Mouse (Mus musculus): ENCODE measurements around the gene Acsm4. TPM values are rescaled to one million over a fixed set of nuclear protein-coding genes. Genes with fewer than 3 reads are reported as not detected.

Gene Acsm4
- total and polyA plus RNA-seq, 3 experiments, result not detected

DNA sequence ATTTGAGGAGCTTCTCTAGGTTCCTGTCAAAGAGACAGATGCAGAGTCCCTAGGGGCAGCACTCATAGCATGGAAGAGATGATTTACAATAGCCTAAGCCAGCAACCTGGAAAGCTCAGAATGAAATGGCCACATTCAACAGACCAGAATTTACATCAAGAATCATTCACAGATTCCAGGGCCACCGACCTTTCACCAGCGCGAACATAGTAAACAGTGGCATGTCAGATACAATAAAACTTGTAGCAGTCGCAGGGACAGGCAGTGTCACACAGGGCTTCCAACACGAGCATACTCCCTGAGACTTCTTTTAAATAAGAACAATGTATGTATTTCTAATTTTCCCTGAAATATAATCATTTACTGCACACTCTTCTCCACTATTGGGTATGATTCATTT is 19.4 kb upstream of the Acsm4 start (continued):
- TF ChIP-seq TAL1 (IDR thresholded peaks at IDR 0.05; ENCODE audit: low read length), result no peak

DNA sequence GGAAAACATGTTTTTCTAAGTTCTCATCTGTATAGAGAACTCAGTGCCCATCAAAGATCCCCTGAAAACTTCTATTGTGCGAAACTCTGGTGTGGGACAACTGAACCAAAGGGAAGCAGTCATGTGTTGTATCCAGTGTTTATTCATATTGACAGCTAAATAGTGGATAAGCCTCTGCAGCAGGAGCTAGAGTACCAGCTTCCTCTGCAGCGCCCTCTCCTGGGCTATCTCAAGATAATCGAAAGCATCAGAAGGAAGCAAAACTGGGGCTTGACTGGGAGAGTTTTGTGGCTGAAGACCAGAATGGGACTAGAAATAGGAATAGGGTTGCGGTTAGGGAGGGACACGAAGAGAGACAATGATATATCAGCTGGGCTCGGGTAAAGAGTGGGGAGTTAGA is 18.9 kb upstream of the Acsm4 start:
- Histone ChIP-seq H3K4me3 (ENCODE audit: control insufficient read depth in 1 of 2, insufficient read depth in 1 of 2, low read depth in 2 of 2, low read length in 2 of 2) (no peak overlapping the region), H3K9me3 (replicated peaks; ENCODE audit: insufficient read depth, low read length) (no peaks in the 10 kb centered on the region), H3K4me1 (ENCODE audit: control insufficient read depth in 1 of 2, insufficient read depth in 2 of 2, low read length in 2 of 2) (no peaks in the 10 kb centered on the region), H3K27ac (ENCODE audit: control insufficient read depth, low read depth, low read length) (no peak overlapping the region), H3K27me3 (ENCODE audit: control insufficient read depth in 1 of 2, insufficient read depth in 2 of 2, low read length in 2 of 2) (no peaks in the 10 kb centered on the region), H3K36me3 (ENCODE audit: control insufficient read depth in 1 of 2, insufficient read depth in 2 of 2, low read length in 2 of 2) (no peaks in the 10 kb centered on the region), H3K9ac (ENCODE audit: control insufficient read depth, low read depth, low read length, poor library complexity, severe bottlenecking) (no peak overlapping the region), H3K79me2 (ENCODE audit: control insufficient read depth, insufficient read depth, low read length, poor library complexity) (no peaks in the 10 kb centered on the region)
- TF ChIP-seq RAD21 (IDR thresholded peaks at IDR 0.05; ENCODE audit: low read depth, low read length) (peak; percentile 14), CTCF (IDR thresholded peaks at IDR 0.05 in 2 of 3, conservative IDR thresholded peaks at IDR 0.05 in 1 of 3; ENCODE audit: control insufficient read depth in 1 of 3, insufficient read depth in 1 of 3, low read depth in 2 of 3, low read length in 3 of 3, poor library complexity in 1 of 3, severe bottlenecking in 1 of 3) (peak; percentile 43 to 56 (median 45)), TCF12 (IDR thresholded peaks at IDR 0.05; ENCODE audit: low read depth, low read length) (no peak), SMC3 (IDR thresholded peaks at IDR 0.05; ENCODE audit: low read depth, low read length) (peak; percentile 50)
- peak; percentile 28 for DNase-seq (ENCODE audit: low read depth, low spot score)

DNA sequence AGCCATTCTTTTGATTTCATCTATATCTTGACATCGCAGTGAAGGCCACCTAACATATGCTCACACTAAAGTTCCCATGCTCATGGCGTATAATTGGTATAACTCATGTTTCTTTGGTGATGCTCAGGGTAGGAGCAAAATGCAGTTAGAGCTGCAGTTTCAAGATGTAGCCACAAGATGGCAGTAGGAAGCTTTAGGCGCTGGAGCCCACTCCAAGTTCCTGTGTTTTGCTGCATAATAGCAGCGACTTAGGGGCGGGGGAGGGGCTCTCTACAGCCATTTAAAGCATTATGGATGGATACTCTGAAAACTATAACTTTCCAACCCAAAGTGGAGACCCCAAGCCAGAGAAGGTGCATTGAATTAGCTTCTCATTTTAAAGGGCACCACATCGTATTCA is 16.4 kb upstream of the Acsm4 start:
- Histone ChIP-seq H3K79me2 (ENCODE audit: control insufficient read depth, insufficient read depth, low read length, poor library complexity) (no peaks in the 10 kb centered on the region), H3K9ac (ENCODE audit: control insufficient read depth, low read depth, low read length, poor library complexity, severe bottlenecking) (no peak overlapping the region), H3K4me3 (ENCODE audit: control insufficient read depth in 1 of 2, insufficient read depth in 1 of 2, low read depth in 2 of 2, low read length in 2 of 2) (no peak overlapping the region), H3K27ac (ENCODE audit: control insufficient read depth, low read depth, low read length) (no peak overlapping the region), H3K36me3 (ENCODE audit: control insufficient read depth in 1 of 2, insufficient read depth in 2 of 2, low read length in 2 of 2) (no peaks in the 10 kb centered on the region), H3K9me3 (replicated peaks; ENCODE audit: insufficient read depth, low read length) (no peaks in the 10 kb centered on the region), H3K27me3 (ENCODE audit: control insufficient read depth in 1 of 2, insufficient read depth in 2 of 2, low read length in 2 of 2) (no peaks in the 10 kb centered on the region), H3K4me1 (ENCODE audit: control insufficient read depth in 1 of 2, insufficient read depth in 2 of 2, low read length in 2 of 2) (no peaks in the 10 kb centered on the region)
- TF ChIP-seq SMC3 (IDR thresholded peaks at IDR 0.05; ENCODE audit: low read depth, low read length) (peak; percentile 79), CTCF (IDR thresholded peaks at IDR 0.05 in 2 of 3, conservative IDR thresholded peaks at IDR 0.05 in 1 of 3; ENCODE audit: control insufficient read depth in 1 of 3, insufficient read depth in 1 of 3, low read depth in 2 of 3, low read length in 3 of 3, poor library complexity in 1 of 3, severe bottlenecking in 1 of 3) (peak; percentile 75 to 81 (median 77)), RAD21 (IDR thresholded peaks at IDR 0.05; ENCODE audit: low read depth, low read length) (peak; percentile 85), E2F4 (IDR thresholded peaks at IDR 0.05; ENCODE audit: borderline replicate concordance, low read depth, low read length) (no peak), POLR2A (IDR thresholded peaks at IDR 0.05; ENCODE audit: control insufficient read depth in 1 of 2, insufficient read depth in 1 of 2, low read depth in 1 of 2, low read length in 2 of 2, poor library complexity in 1 of 2) (no peak), UBTF (IDR thresholded peaks at IDR 0.05; ENCODE audit: borderline replicate concordance, insufficient read depth, low read depth, low read length) (no peak), RCOR1 (IDR thresholded peaks at IDR 0.05; ENCODE audit: low read depth, low read length) (no peak), GABPA (IDR thresholded peaks at IDR 0.05; ENCODE audit: low read depth, low read length) (no peak), ZC3H11A (IDR thresholded peaks at IDR 0.05; ENCODE audit: low read depth, low read length) (peak; percentile 69), HCFC1 (IDR thresholded peaks at IDR 0.05; ENCODE audit: low read depth, low read length) (no peak)
- peak; percentile 63 for DNase-seq (ENCODE audit: low read depth, low spot score)

DNA sequence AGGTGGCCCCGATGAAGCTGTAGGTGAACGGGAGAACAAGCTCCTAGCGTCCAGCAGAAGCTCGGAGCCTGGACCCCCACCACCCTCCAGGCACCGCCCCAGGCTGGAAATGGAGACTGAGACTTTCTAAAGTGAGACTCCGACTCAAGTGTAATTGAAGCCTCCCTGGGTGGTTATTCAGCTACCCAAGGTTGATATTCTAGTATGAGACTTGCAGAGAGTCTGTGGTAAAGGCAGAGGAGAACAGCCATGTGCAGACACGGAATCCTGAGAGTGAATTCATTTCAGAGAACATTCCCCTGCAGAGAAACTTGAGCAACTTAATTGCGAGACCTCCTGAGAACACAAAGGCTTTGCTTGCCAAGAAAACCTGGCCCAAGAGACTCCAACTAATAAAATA is 9.7 kb upstream of the Acsm4 start:
- no peaks in the 10 kb centered on the region for H3K4me1 ChIP-seq (ENCODE audit: control insufficient read depth in 1 of 2, insufficient read depth in 2 of 2, low read length in 2 of 2)
- H3K36me3 ChIP-seq (ENCODE audit: control insufficient read depth in 1 of 2, insufficient read depth in 2 of 2, low read length in 2 of 2), result no peaks in the 10 kb centered on the region
- no peak for DNase-seq (ENCODE audit: low read depth, low spot score)
- no peaks in the 10 kb centered on the region for H3K79me2 ChIP-seq (ENCODE audit: control insufficient read depth, insufficient read depth, low read length, poor library complexity)
- H3K27me3 ChIP-seq (ENCODE audit: control insufficient read depth in 1 of 2, insufficient read depth in 2 of 2, low read length in 2 of 2), result peaks cover 0 to 2% of the 10 kb centered on the region in 2 experiments; a peak in 2 of 4 replicates
- H3K9ac ChIP-seq (ENCODE audit: control insufficient read depth, low read depth, low read length, poor library complexity, severe bottlenecking), result no peak overlapping the region
- no peak for TF ChIP-seq RAD21 (IDR thresholded peaks at IDR 0.05; ENCODE audit: low read depth, low read length)
- TF ChIP-seq CHD1 (IDR thresholded peaks at IDR 0.05; ENCODE audit: low read depth, low read length), result no peak
- TF ChIP-seq CTCF (IDR thresholded peaks at IDR 0.05 in 2 of 3, conservative IDR thresholded peaks at IDR 0.05 in 1 of 3; ENCODE audit: control insufficient read depth in 1 of 3, insufficient read depth in 1 of 3, low read depth in 2 of 3, low read length in 3 of 3, poor library complexity in 1 of 3, severe bottlenecking in 1 of 3), result no peak
- TF ChIP-seq BHLHE40 (IDR thresholded peaks at IDR 0.05; ENCODE audit: borderline replicate concordance, low read depth, low read length), result no peak
- no peak for TF ChIP-seq POLR2AphosphoS5 (IDR thresholded peaks at IDR 0.05; ENCODE audit: borderline replicate concordance, low read depth, low read length)
- no peak for TF ChIP-seq MAZ (IDR thresholded peaks at IDR 0.05; ENCODE audit: low read depth, low read length)
- TF ChIP-seq MYB (IDR thresholded peaks at IDR 0.05; ENCODE audit: low read depth, low read length), result no peak
- no peak for TF ChIP-seq E2F4 (IDR thresholded peaks at IDR 0.05; ENCODE audit: borderline replicate concordance, low read depth, low read length)
- TF ChIP-seq HCFC1 (IDR thresholded peaks at IDR 0.05; ENCODE audit: low read depth, low read length), result no peak
- no peak for TF ChIP-seq MAFK (IDR thresholded peaks at IDR 0.05; ENCODE audit: borderline replicate concordance, low read depth, low read length)
- no peak for TF ChIP-seq TCF12 (IDR thresholded peaks at IDR 0.05; ENCODE audit: low read depth, low read length)
- no peak for TF ChIP-seq POLR2A (IDR thresholded peaks at IDR 0.05; ENCODE audit: control insufficient read depth in 1 of 2, insufficient read depth in 1 of 2, low read depth in 1 of 2, low read length in 2 of 2, poor library complexity in 1 of 2)
- no peak for TF ChIP-seq KAT2A (conservative IDR thresholded peaks at IDR 0.05; ENCODE audit: low read depth, low read length)
- no peak for TF ChIP-seq POLR2AphosphoS2 (IDR thresholded peaks at IDR 0.05; ENCODE audit: low read length)
- H3K9me3 ChIP-seq (replicated peaks; ENCODE audit: insufficient read depth, low read length), result no peaks in the 10 kb centered on the region
- no peak overlapping the region for H3K27ac ChIP-seq (ENCODE audit: control insufficient read depth, low read depth, low read length)
- no peak overlapping the region for H3K4me3 ChIP-seq (ENCODE audit: control insufficient read depth in 1 of 2, insufficient read depth in 1 of 2, low read depth in 2 of 2, low read length in 2 of 2)
